Mouse (Mus musculus) brain, adult 10 weeks (tissue): Measurements from ENCODE around the gene Qrich1. TPM values are rescaled to one million over a fixed set of nuclear protein-coding genes. Genes with fewer than 3 reads are reported as not detected.

Experiments
- polyA plus RNA-seq: library from polyadenylated mRNA; stranded (reverse); fragments of 350-450 nt; fragmentation: Illumina TruSeq; extraction: RNeasy Lipid Tissue Mini Kit (QIAGEN cat#74804); gene quantifications from one replicate; pipeline ENCODE4 v1.2.3, GENCODE M21; 2015; ENCODE audit warnings: low read depth, low replicate concordance

Qrich1 gene
- 77.0 TPM for polyA plus RNA-seq

GRCm38 (mm10) chr9:108516380-108517251 is at the start of gene Qrich1:
TSS of gene Qrich1 (plus strand) at chr9:108516806.

GRCm38 (mm10) chr9:108479721-108480351 is 36.8 kb upstream of the Qrich1 start, which contains the start of gene Lamb2:
TSS of gene Lamb2 (plus strand) at chr9:108479736.

GRCm38 (mm10) chr9:108490559-108491285 is 25.9 kb upstream of the Qrich1 start, which contains the start of gene Usp19:
TSS of gene Usp19 (plus strand) at chr9:108490602.

GRCm38 (mm10) chr9:108507619-108508434 is 8.8 kb upstream of the Qrich1 start, which contains the start of gene Qars:
TSS of gene Qars (plus strand) at chr9:108507706.

GRCm38 (mm10) chr9:108560227-108560841 is 43.7 kb downstream of the Qrich1 start, which contains the start of gene Impdh2:
TSS of gene Impdh2 (plus strand) at chr9:108560286.

DNA sequence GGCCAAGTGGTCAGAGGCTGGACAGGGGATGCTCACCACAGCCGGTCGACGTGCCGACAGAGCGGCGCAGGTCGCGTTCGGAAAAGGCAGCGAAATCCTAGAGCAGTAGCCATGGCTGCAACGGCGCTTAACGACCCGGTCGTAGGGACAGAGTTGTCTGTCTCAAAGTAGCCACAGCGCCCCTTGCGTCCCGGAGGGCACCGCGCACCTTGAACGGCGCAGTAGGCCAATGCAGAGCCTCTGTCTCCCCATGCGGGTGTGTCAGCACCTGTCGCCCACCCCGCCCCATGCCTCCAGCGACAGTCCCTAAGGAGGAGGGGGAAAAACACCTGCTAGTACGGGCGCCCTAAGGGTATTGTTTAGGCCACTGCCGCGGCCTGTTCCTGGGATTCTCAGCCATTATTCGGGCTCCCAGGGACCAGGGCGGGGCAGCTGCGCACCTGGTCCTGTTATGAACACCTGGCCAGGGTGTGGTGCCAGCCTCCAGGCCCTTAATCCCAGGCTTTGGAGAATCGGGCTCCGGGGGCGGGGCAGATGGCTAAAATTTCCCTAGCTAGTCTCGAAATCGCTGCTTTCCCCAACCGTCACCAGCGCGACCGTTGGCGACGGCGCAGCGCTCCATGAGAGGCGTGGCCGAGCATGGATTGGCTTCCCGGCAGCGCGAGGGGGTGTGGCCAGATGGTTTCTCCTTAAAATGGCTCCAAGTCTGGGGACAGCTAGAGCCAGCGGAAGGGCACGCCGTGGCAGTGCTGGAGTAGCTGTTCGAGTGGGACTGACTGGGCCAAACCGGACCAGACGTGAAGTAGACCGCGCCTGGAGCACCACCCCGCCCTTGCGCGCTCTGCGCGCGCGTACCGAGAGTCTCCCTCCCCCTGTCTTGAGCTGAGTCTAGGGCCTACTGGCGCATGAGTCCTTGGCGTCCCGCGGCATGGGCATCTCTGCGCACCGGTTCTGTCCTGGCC is 50.5 kb downstream of the Qrich1 start, which contains the start of gene Ndufaf3:
Gene Ndufaf3 (minus strand): TSS at position 620 of the 962 bp plus-strand sequence.

GRCm38 (mm10) chr9:108569381-108570206 is 53.0 kb downstream of the Qrich1 start, which contains the start of gene Dalrd3:
TSS of gene Dalrd3 (plus strand) at chr9:108569886.

DNA sequence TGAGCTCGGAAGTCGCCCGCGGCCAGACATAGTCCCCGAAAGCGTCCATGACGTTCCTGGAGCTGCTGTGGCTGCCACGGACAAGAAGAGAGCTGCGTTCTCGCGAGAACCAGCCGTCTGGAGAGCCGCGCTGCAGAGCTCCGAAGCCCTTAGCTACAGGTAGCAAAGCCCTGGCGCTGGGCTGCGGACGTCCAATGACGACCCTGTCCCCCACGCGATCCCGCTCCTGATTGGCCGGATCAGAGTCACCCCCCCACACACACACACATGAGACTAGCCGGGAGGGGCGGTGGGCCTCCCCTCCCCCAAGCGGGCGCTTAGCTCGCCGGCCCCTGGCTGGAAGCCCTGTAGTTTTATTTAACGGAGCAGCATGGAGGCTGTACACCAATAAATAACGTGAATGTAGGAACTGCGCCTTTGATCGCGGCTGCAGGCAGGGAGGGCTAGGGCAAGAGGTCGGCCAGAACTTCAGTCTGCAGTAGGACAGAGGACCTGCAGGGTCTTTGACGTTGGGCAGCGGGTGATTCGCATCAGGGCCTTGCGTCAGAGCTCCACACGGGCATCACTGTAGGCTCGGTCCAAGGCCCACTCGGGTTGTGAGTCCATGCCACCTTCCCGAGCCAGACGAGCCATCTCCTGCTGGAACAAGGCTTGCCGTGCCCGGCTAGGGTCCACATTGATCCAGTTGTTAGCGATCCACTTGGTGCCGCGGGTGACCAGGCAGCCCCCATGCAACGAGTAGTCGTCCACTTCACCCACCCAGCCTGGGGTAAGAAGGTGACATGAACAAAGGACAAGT is 62.1 kb downstream of the Qrich1 start, which contains the start of gene Wdr6:
Gene Wdr6 (minus strand): TSS at position 195 of the 799 bp plus-strand sequence.

DNA sequence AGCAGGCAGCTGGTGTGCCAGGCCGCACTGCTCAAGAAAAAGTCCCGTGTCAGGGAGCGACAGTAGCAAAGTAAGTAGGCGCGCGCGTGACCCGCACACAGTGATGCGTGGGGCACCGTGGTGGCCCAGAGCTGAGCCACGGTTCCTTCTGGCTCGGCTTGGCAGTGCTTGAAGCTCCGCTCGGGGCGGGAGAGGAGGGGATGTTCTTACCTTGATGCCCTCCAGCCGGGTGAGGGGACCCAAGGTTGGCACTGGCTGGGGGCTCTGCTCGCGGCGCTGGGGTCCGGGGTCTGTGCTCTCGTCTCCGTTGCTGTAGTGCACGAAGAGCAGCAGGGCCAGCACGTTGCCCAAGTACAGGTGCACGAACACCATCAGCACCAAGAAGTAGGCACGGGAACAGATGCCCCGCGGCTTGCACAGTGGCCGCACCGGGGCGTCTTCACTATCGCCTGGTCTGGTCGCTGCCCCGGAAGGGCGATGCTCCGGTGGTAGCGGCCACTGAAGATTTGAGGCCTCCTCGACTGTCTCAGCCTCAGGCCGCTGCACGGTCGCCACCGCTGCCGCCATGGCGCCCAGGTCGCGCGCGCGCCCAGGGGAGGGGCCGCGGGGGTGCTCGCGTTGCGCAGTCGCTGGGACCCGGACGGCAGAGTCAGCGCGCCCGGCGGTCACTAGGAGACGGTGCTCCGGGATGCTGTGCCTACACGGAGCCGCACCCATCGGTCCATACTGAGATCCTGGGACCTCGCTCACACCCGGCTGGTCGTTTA is 80.6 kb downstream of the Qrich1 start, which contains the start of gene P4htm:
Gene P4htm (minus strand): TSS at position 670 of the 767 bp plus-strand sequence.

Other genes with a start within 250 kb of the Qrich1 start
- 118 TPM for gene Nicn1, start 226.4 kb upstream of the Qrich1 start, polyA plus RNA-seq
- 37.8 TPM for gene Amt, start 220.0 kb upstream of the Qrich1 start, polyA plus RNA-seq
- gene Rhoa, start 210.7 kb upstream of the Qrich1 start, polyA plus RNA-seq, result 211 TPM
- gene Tcta, start 210.6 kb upstream of the Qrich1 start, polyA plus RNA-seq, result 47.8 TPM
- 253 TPM for gene Gpx1, start 177.9 kb upstream of the Qrich1 start, polyA plus RNA-seq
- 84.3 TPM for gene Usp4, start 169.0 kb upstream of the Qrich1 start, polyA plus RNA-seq
- gene 1700102P08Rik, start 124.0 kb upstream of the Qrich1 start, polyA plus RNA-seq, result 1.5 TPM
- gene Ccdc36, start 88.3 kb upstream of the Qrich1 start, polyA plus RNA-seq, result 0.54 TPM
- not detected for gene BC048562, start 80.3 kb upstream of the Qrich1 start, polyA plus RNA-seq
- gene Ccdc71, start 56.3 kb upstream of the Qrich1 start, polyA plus RNA-seq, result 21.9 TPM
- gene Klhdc8b, start 55.2 kb upstream of the Qrich1 start, polyA plus RNA-seq, result 26.8 TPM
- gene Lamb2, start 37.1 kb upstream of the Qrich1 start, polyA plus RNA-seq, result 20.5 TPM
- 95.0 TPM for gene Usp19, start 26.2 kb upstream of the Qrich1 start, polyA plus RNA-seq
- gene Qars, start 9.1 kb upstream of the Qrich1 start, polyA plus RNA-seq, result 70.9 TPM
- gene Impdh2, start 43.5 kb downstream of the Qrich1 start, polyA plus RNA-seq, result 66.7 TPM
- gene Ndufaf3, start 50.6 kb downstream of the Qrich1 start, polyA plus RNA-seq, result 58.9 TPM
- gene Dalrd3, start 53.1 kb downstream of the Qrich1 start, polyA plus RNA-seq, result 120 TPM
- gene Wdr6, start 61.9 kb downstream of the Qrich1 start, polyA plus RNA-seq, result 78.4 TPM
- gene P4htm, start 80.9 kb downstream of the Qrich1 start, polyA plus RNA-seq, result 93.6 TPM
- 39.4 TPM for gene Arih2, start 132.6 kb downstream of the Qrich1 start, polyA plus RNA-seq
- gene Slc25a20, start 145.3 kb downstream of the Qrich1 start, polyA plus RNA-seq, result 19.6 TPM
- 37.8 TPM for gene Prkar2a, start 172.5 kb downstream of the Qrich1 start, polyA plus RNA-seq